In genomic region chr17:56542736-56543135, GRCm38 (mm10) we compare ENCODE assay signal across 20 mouse cellular contexts. TPM values are rescaled to one million over a fixed set of nuclear protein-coding genes. Genes with fewer than 3 reads are reported as not detected.
DNase-seq lines count a peak whose midpoint lies in the region; ATAC-seq and TF ChIP-seq lines count a peak whose summit lies in the region.
"Had no signal": no experiment of that assay in that cellular context is flagged by ENCODE, and none has a peak within 500 bp of the region (broad histone marks: within the 10 kb centered on the region; RNA-seq: fewer than 3 reads in every experiment).

No protein-coding gene starts in this region.

- no peak overlapping the region for H3K9ac ChIP-seq in hindbrain, embryonic 16.5 days (ENCODE audit: low read depth, low read length)
- H3K9ac ChIP-seq in kidney, embryonic 15.5 days: no peak overlapping the region
- H3K9ac ChIP-seq: liver, embryonic 15.5 days; neural tube, embryonic 12.5 days had no signal

- no peak for TF ChIP-seq POLR2A in brain, embryonic 14.5 days (IDR thresholded peaks at IDR 0.05; ENCODE audit: borderline replicate concordance, extremely low read depth, insufficient read depth, insufficient read length, poor library complexity, severe bottlenecking)

- H3K9me3 ChIP-seq in hindbrain, embryonic 16.5 days (ENCODE audit: control insufficient read depth, low read length): no peaks in the 10 kb centered on the region
- H3K9me3 ChIP-seq in kidney, embryonic 15.5 days (replicated peaks): no peaks in the 10 kb centered on the region
- H3K9me3 ChIP-seq: liver, embryonic 15.5 days; neural tube, embryonic 12.5 days had no signal

- peaks cover 13% of the 10 kb centered on the region for H3K4me1 ChIP-seq in hindbrain, embryonic 16.5 days (ENCODE audit: control insufficient read depth, insufficient read depth, low read depth, low read length)
- 0 out of 2 replicates have a peak, but pooled peaks cover 3% of the 10 kb centered on the region for H3K4me1 ChIP-seq in kidney, embryonic 15.5 days

- 21% methylated on average over 8 of the region's 8 CpGs for WGBS in hindbrain, embryonic 16.5 days
- 36% methylated on average over 8 of the region's 8 CpGs for WGBS in kidney, embryonic 15.5 days

- H3K4me2 ChIP-seq in hindbrain, embryonic 16.5 days (ENCODE audit: low read length): no peak overlapping the region
- no peak overlapping the region for H3K4me2 ChIP-seq in kidney, embryonic 15.5 days
- H3K4me2 ChIP-seq: liver, embryonic 15.5 days; neural tube, embryonic 12.5 days had no signal

- peak; percentile 2 to 8 for DNase-seq in layer of hippocampus, postnatal 25 days (ENCODE audit: extremely low spot score in 1 of 2, low spot score in 1 of 2)
- no peak for DNase-seq in layer of hippocampus, adult 18-20 months (ENCODE audit: low spot score in 2 of 2)
- DNase-seq in Muller cell, postnatal 12 days (ENCODE audit: inconsistent ontology term): peak; percentile 24
- DNase-seq in brain, embryonic 14.5 days (ENCODE audit: low read depth): peak; percentile 81
- DNase-seq in B cell, adult 2 months: no peak
- DNase-seq: adrenal gland, postnatal 14 days; cerebellum, postnatal 10 days; lung, postnatal 14 days; thymus, postnatal 14 days had no signal

- H3K27me3 ChIP-seq in hindbrain, embryonic 16.5 days (replicated peaks; ENCODE audit: control insufficient read depth, insufficient read depth, low read length): no peaks in the 10 kb centered on the region
- no peaks in the 10 kb centered on the region for H3K27me3 ChIP-seq in kidney, embryonic 15.5 days
- H3K27me3 ChIP-seq: neural tube, embryonic 12.5 days had no signal

- 0 out of 2 replicates have a peak overlapping the region, but pooled peaks have one; percentile 14 for H3K27ac ChIP-seq in hindbrain, embryonic 16.5 days (ENCODE audit: low read depth, low read length)
- H3K27ac ChIP-seq in kidney, embryonic 15.5 days: no peak overlapping the region
- H3K27ac ChIP-seq: liver, embryonic 15.5 days; neural tube, embryonic 12.5 days; stomach, postnatal 0 days had no signal

- H3K4me3 ChIP-seq in hindbrain, embryonic 16.5 days (ENCODE audit: low read length): no peak overlapping the region
- no peak overlapping the region for H3K4me3 ChIP-seq in kidney, embryonic 15.5 days (replicated peaks)
- H3K4me3 ChIP-seq: erythroblast, embryonic 14.5 days; liver, embryonic 15.5 days; neural tube, embryonic 12.5 days had no signal

- TF ChIP-seq CTCF in brain, embryonic 14.5 days (IDR thresholded peaks at IDR 0.05; ENCODE audit: borderline replicate concordance, extremely low read depth, insufficient read depth, insufficient read length): no peak

- H3K36me3 ChIP-seq in hindbrain, embryonic 16.5 days (ENCODE audit: control insufficient read depth, insufficient read depth, low read length): no peaks in the 10 kb centered on the region
- no peaks in the 10 kb centered on the region for H3K36me3 ChIP-seq in kidney, embryonic 15.5 days
- H3K36me3 ChIP-seq: liver, embryonic 15.5 days; neural tube, embryonic 12.5 days had no signal

- peak; percentile 35; the same call in 1 of the 2 replicates for ATAC-seq in hindbrain, embryonic 16.5 days
- ATAC-seq in kidney, embryonic 15.5 days (replicated peaks; ENCODE audit: low FRiP score): no peak

RNA-seq across cellular contexts. Expression of gene Gm20219, which starts 11.5 kb away (rescaled TPM):
- total RNA-seq in layer of hippocampus, postnatal 25 days (2021): 1 to 10 TPM; 1.9 to 3.4 TPM
- 1 to 10 TPM; 2.6 to 4.0 TPM for total RNA-seq in layer of hippocampus, adult 18-20 months (2021)
- polyA plus RNA-seq in brain, embryonic 14.5 days (2012; rRNA removed): 2.9 and 3.1 TPM in 2 replicates
- 0.95 and 1.1 TPM in 2 replicates for polyA plus RNA-seq in hindbrain, embryonic 16.5 days (2015; fragmentation: Nextera tagmentation; extraction: Ambion mirVana)
- 1.2 and 1.4 TPM in 2 replicates for polyA plus RNA-seq in kidney, embryonic 15.5 days (2015; fragmentation: Nextera tagmentation; extraction: Ambion mirVana)

RNA-seq across cellular contexts. Expression of gene Znrf4, which starts 30.5 kb away (rescaled TPM):
- not detected for total RNA-seq in layer of hippocampus, postnatal 25 days (2021)
- total RNA-seq in layer of hippocampus, adult 18-20 months (2021): not detected
- 0.05 TPM in 1 of 2 replicates, not detected in the other for polyA plus RNA-seq in brain, embryonic 14.5 days (2012; rRNA removed)
- polyA plus RNA-seq in hindbrain, embryonic 16.5 days (2015; fragmentation: Nextera tagmentation; extraction: Ambion mirVana): not detected in 2 replicates
- not detected in 2 replicates for polyA plus RNA-seq in kidney, embryonic 15.5 days (2015; fragmentation: Nextera tagmentation; extraction: Ambion mirVana)
- total RNA-seq: adrenal gland, postnatal 14 days; granulocyte monocyte progenitor cell, adult 5-6 weeks; left cerebral cortex, postnatal 14 days; megakaryocyte-erythroid progenitor cell, adult 5-6 weeks had no signal
- polyA plus RNA-seq: erythroblast, embryonic 14.5 days; heart, embryonic 14.5 days; kidney, embryonic 16.5 days; liver, embryonic 15.5 days; neural tube, embryonic 12.5 days; stomach, postnatal 0 days had no signal

RNA-seq across cellular contexts. Expression of gene Safb2, which starts 41.6 kb away (rescaled TPM):
- 100 to 1,000 TPM in 1 of 2 experiments, 10 to 100 TPM in 1; 87.9 to 144 TPM for total RNA-seq in layer of hippocampus, postnatal 25 days (2021)
- total RNA-seq in layer of hippocampus, adult 18-20 months (2021): 100 to 1,000 TPM; 116 to 133 TPM
- 53.9 and 127 TPM in 2 replicates for polyA plus RNA-seq in brain, embryonic 14.5 days (2012; rRNA removed)
- 56.7 and 66.1 TPM in 2 replicates for polyA plus RNA-seq in hindbrain, embryonic 16.5 days (2015; fragmentation: Nextera tagmentation; extraction: Ambion mirVana)
- polyA plus RNA-seq in kidney, embryonic 15.5 days (2015; fragmentation: Nextera tagmentation; extraction: Ambion mirVana): 89.5 and 92.4 TPM in 2 replicates

RNA-seq across cellular contexts. Expression of gene Safb, which starts 41.9 kb away (rescaled TPM):
- 100 to 1,000 TPM; 148 to 163 TPM for total RNA-seq in layer of hippocampus, postnatal 25 days (2021)
- total RNA-seq in layer of hippocampus, adult 18-20 months (2021): 100 to 1,000 TPM; 162 to 163 TPM
- polyA plus RNA-seq in brain, embryonic 14.5 days (2012; rRNA removed): 117 and 173 TPM in 2 replicates
- polyA plus RNA-seq in hindbrain, embryonic 16.5 days (2015; fragmentation: Nextera tagmentation; extraction: Ambion mirVana): 95.5 and 109 TPM in 2 replicates
- 109 and 125 TPM in 2 replicates for polyA plus RNA-seq in kidney, embryonic 15.5 days (2015; fragmentation: Nextera tagmentation; extraction: Ambion mirVana)

Comparison
In these comparisons a context has a peak if more than half of its experiments do, and no peak if none do; other contexts are left out.
1. DNase-seq: peak in layer of hippocampus, postnatal 25 days (2 of 2), Muller cell, postnatal 12 days (single experiment) and brain, embryonic 14.5 days (single experiment); none in layer of hippocampus, adult 18-20 months (0 of 2) and B cell, adult 2 months (0 of 2).